Mouse (Mus musculus) CH12.LX (cell line): ENCODE measurements around the gene 1110017D15Rik. TPM values are rescaled to one million over a fixed set of nuclear protein-coding genes. Genes with fewer than 3 reads are reported as not detected.

Source experiments
- DNase-seq: peaks from one replicate; pipeline ENCODE4 v3.0.0-alpha.2; 2013; ENCODE audit errors: extremely low read depth
- H3K27ac ChIP-seq: 2 replicates; pipeline ENCODE4 v1.5.1; 2012; ENCODE audit warnings: low read depth, mild to moderate bottlenecking, control low read depth, moderate library complexity; ENCODE audit not compliant: insufficient read depth
- H3K27me3 ChIP-seq: replicated peaks from 2 replicates; pipeline ENCODE3; 2012; ENCODE audit warnings: inconsistent platforms
- H3K36me3 ChIP-seq, 2 experiments: replicated peaks in 1 of 2; 2 replicates each; pipeline versions ENCODE3 to v1.6.1; 2012; ENCODE audit warnings: inconsistent platforms in 1 of 2, low read length in 1 of 2, mild to moderate bottlenecking in 1 of 2, mixed read lengths in 1 of 2, moderate library complexity in 1 of 2; ENCODE audit not compliant: control insufficient read depth in 1 of 2, insufficient read depth in 1 of 2
- H3K4me1 ChIP-seq, 2 experiments: 2 replicates each; pipeline ENCODE4 v1.6.1; 2012; ENCODE audit warnings: inconsistent platforms in 1 of 2, moderate library complexity in 1 of 2; ENCODE audit not compliant: insufficient read depth in 2 of 2, control insufficient read depth in 1 of 2
- H3K4me2 ChIP-seq: 2 replicates; pipeline ENCODE4 v1.6.1; 2012; ENCODE audit warnings: low read depth, mild to moderate bottlenecking, control low read depth; ENCODE audit not compliant: poor library complexity, insufficient read depth, severe bottlenecking
- H3K4me3 ChIP-seq, 3 experiments: fragments of 150-350 bp in 1 of 3; sonication (generic) in 1 of 3; replicated peaks in 1 of 3; 2 replicates each; pipeline versions ENCODE3 to v1.5.1; 2011 to 2012; ENCODE audit warnings: low read depth in 2 of 3, low read length in 2 of 3, mild to moderate bottlenecking in 2 of 3, moderate library complexity in 2 of 3, control low read depth in 1 of 3, improper control_type of control experiment in 1 of 3, inconsistent platforms in 1 of 3, mixed read lengths in 1 of 3; ENCODE audit not compliant: poor library complexity in 1 of 3
- H3K79me2 ChIP-seq: replicated peaks from 2 replicates; pipeline ENCODE4 v1.6.1; 2012; ENCODE audit warnings: mild to moderate bottlenecking, moderate library complexity; ENCODE audit not compliant: control insufficient read depth, poor library complexity, insufficient read depth, severe bottlenecking; ENCODE audit errors: extremely low read depth
- H3K9ac ChIP-seq: 2 replicates; pipeline ENCODE4 v1.6.1; 2012; ENCODE audit warnings: low read depth, mild to moderate bottlenecking, control low read depth, moderate library complexity; ENCODE audit not compliant: insufficient read depth
- H3K9me3 ChIP-seq: replicated peaks from 2 replicates; pipeline ENCODE3; 2012; ENCODE audit warnings: low read length, inconsistent platforms, mixed read lengths
- CHD2 ChIP-seq: IDR thresholded peaks from 2 replicates; pipeline ENCODE4 v1.6.1; 2011; ENCODE audit warnings: low read length, improper control_type of control experiment
- CTCF ChIP-seq, 2 experiments: IDR thresholded peaks in 1 of 2; conservative IDR thresholded peaks in 1 of 2; 2 replicates each; pipeline ENCODE4 v1.5.1; 2011 to 2012; ENCODE audit warnings: low read depth in 2 of 2, low read length in 2 of 2, improper control_type of control experiment in 1 of 2, inconsistent platforms in 1 of 2, mild to moderate bottlenecking in 1 of 2, moderate library complexity in 1 of 2
- ELF1 ChIP-seq: IDR thresholded peaks from 2 replicates; pipeline ENCODE4 v1.6.1; 2014; ENCODE audit warnings: low read depth, mild to moderate bottlenecking, inconsistent platforms, low read length, improper control_type of control experiment
- EP300 ChIP-seq: IDR thresholded peaks from 2 replicates; pipeline ENCODE4 v1.6.1; 2011; ENCODE audit warnings: low read length, improper control_type of control experiment
- ETS1 ChIP-seq: conservative IDR thresholded peaks from 2 replicates; pipeline ENCODE4 v1.6.1; 2012; ENCODE audit warnings: low read depth, mild to moderate bottlenecking, inconsistent platforms, low read length, improper control_type of control experiment, moderate library complexity
- IRF4 ChIP-seq: IDR thresholded peaks from 2 replicates; pipeline ENCODE4 v1.6.1; 2014; ENCODE audit warnings: low read depth, mild to moderate bottlenecking, inconsistent platforms, low read length, improper control_type of control experiment
- JUN ChIP-seq: IDR thresholded peaks from 2 replicates; pipeline ENCODE4 v1.6.1; 2011; ENCODE audit warnings: low read depth, mild to moderate bottlenecking, low read length, improper control_type of control experiment, moderate library complexity; ENCODE audit not compliant: insufficient read depth
- KAT2A ChIP-seq: IDR thresholded peaks from 2 replicates; pipeline ENCODE4 v1.6.1; 2012; ENCODE audit warnings: low read length, improper control_type of control experiment, inconsistent platforms; ENCODE audit not compliant: insufficient replicate concordance
- MAFK ChIP-seq: IDR thresholded peaks from 2 replicates; pipeline ENCODE4 v1.6.1; 2011; ENCODE audit warnings: low read length, improper control_type of control experiment; ENCODE audit not compliant: insufficient replicate concordance
- MAZ ChIP-seq: IDR thresholded peaks from 2 replicates; pipeline ENCODE4 v1.6.1; 2012; ENCODE audit warnings: low read depth, mild to moderate bottlenecking, inconsistent platforms, low read length, improper control_type of control experiment, moderate library complexity
- MXI1 ChIP-seq: IDR thresholded peaks from 2 replicates; pipeline ENCODE4 v1.6.1; 2011; ENCODE audit warnings: mild to moderate bottlenecking, low read depth, low read length, improper control_type of control experiment
- MYC ChIP-seq: IDR thresholded peaks from 2 replicates; pipeline ENCODE4 v1.6.1; 2011; ENCODE audit warnings: low read depth, mild to moderate bottlenecking, improper control_type of control experiment, low read length
- NELFE ChIP-seq: IDR thresholded peaks from 2 replicates; pipeline ENCODE4 v1.6.1; 2011; ENCODE audit warnings: low read depth, low read length, improper control_type of control experiment
- NRF1 ChIP-seq: IDR thresholded peaks from 2 replicates; pipeline ENCODE4 v1.6.1; 2014; ENCODE audit warnings: low read depth, mild to moderate bottlenecking, inconsistent platforms, low read length, improper control_type of control experiment, moderate library complexity
- POLR2A ChIP-seq: IDR thresholded peaks from 2 replicates; pipeline ENCODE4 v1.6.1; 2011; ENCODE audit warnings: low read depth, mild to moderate bottlenecking, improper control_type of control experiment, low read length
- RAD21 ChIP-seq: IDR thresholded peaks from 2 replicates; pipeline ENCODE4 v1.6.1; 2011; ENCODE audit warnings: low read depth, mild to moderate bottlenecking, low read length, improper control_type of control experiment, moderate library complexity
- RCOR1 ChIP-seq: conservative IDR thresholded peaks from 2 replicates; pipeline ENCODE4 v1.6.1; 2012; ENCODE audit warnings: low read depth, mild to moderate bottlenecking, inconsistent platforms, low read length, improper control_type of control experiment
- SIN3A ChIP-seq: IDR thresholded peaks from 2 replicates; pipeline ENCODE4 v1.6.1; 2012; ENCODE audit warnings: low read length, improper control_type of control experiment, inconsistent platforms
- ZC3H11A ChIP-seq: IDR thresholded peaks from 2 replicates; pipeline ENCODE4 v1.6.1; 2012; ENCODE audit warnings: low read depth, mild to moderate bottlenecking, inconsistent platforms, low read length, improper control_type of control experiment
- ZKSCAN1 ChIP-seq: IDR thresholded peaks from 2 replicates; pipeline ENCODE4 v1.6.1; 2012; ENCODE audit warnings: low read depth, inconsistent platforms, low read length, improper control_type of control experiment, borderline replicate concordance
- ZNF384 ChIP-seq: IDR thresholded peaks from 2 replicates; pipeline ENCODE4 v1.6.1; 2012; ENCODE audit warnings: low read depth, low read length, improper control_type of control experiment, inconsistent platforms
- dilution Hi-C: fragments of 300-500 bp; cut with MboI; formaldehyde crosslinking; loops from 2 replicates; pipeline ENCODE4 v1.14.3; 2020; ENCODE audit warnings: low sequenced_read_pairs; ENCODE audit not compliant: extremely low pct_unique_long_range_greater_than_20kb, extremely low pct_ligation_motif_present
- in situ Hi-C: fragments of 300-500 bp; cut with MboI; formaldehyde crosslinking; loops from 3 replicates; pipeline ENCODE4 v1.14.3; 2019; ENCODE audit warnings: low sequenced_read_pairs, low pct_ligation_motif_present, low pct_unique_long_range_greater_than_20kb, mixed read lengths
- polyA plus RNA-seq: library from polyadenylated mRNA; unstranded; fragments of >175 nt; gene quantifications from 2 replicates; pipeline ENCODE4 v1.2.1, GENCODE M21; 2012; ENCODE audit warnings: low read depth; ENCODE audit not compliant: insufficient read length
- total RNA-seq, 2 experiments: library from RNA; depleted of rRNA; stranded (reverse); fragments of 300-350 nt in 1 of 2; fragments of >200 nt in 1 of 2; gene quantifications; 2 replicates each; pipeline ENCODE4 v1.2.3; 2012 to 2014

1110017D15Rik gene
- total and polyA plus RNA-seq, 3 experiments = not detected

DNA sequence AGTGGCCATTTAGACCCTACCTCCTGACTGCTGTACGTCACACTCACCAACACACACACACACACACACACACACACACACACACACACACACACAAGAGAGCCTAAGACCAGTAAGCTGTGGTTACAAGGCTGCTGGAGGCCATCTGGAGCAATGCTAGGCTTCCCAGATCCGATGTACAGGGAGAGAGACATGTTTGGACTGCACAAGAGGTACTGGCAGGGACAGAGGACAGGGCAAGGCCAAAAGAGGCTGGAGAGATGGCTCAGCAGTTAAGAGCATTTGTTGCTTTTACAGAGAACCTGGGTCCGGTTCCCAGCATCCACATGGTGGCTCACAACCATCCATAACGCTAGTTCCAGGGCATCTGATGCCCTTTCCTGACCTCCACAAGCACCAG, 22.1 kb downstream of the 1110017D15Rik start:
- no peak overlapping the region for H3K4me3 ChIP-seq
- H3K4me1 ChIP-seq = no peaks in the 10 kb centered on the region
- DNase-seq = no peak
- H3K79me2 ChIP-seq = no peaks in the 10 kb centered on the region
- peaks cover 14% of the 10 kb centered on the region for H3K9me3 ChIP-seq
- no peak overlapping the region for H3K4me2 ChIP-seq
- TF ChIP-seq POLR2A (no peak), CHD2 (no peak), CTCF (conservative IDR thresholded peaks at IDR 0.05 in 1 of 2, IDR thresholded peaks at IDR 0.05 in 1 of 2; ENCODE audit: low read depth in 2 of 2, low read length in 2 of 2) (no peak), ETS1 (no peak), MXI1 (no peak), MYC (no peak), ZNF384 (no peak), SIN3A (no peak), RAD21 (no peak), MAFK (no peak), JUN (no peak), ZC3H11A (no peak), NRF1 (no peak), RCOR1 (no peak), NELFE (no peak), IRF4 (no peak), EP300 (no peak)
- H3K27me3 ChIP-seq = peaks cover 20% of the 10 kb centered on the region
- H3K27ac ChIP-seq = no peak overlapping the region
- H3K36me3 ChIP-seq = no peaks in the 10 kb centered on the region
- no peak overlapping the region for H3K9ac ChIP-seq
- in situ Hi-C loops (no loop called here), dilution Hi-C loops (no loop called here)

DNA sequence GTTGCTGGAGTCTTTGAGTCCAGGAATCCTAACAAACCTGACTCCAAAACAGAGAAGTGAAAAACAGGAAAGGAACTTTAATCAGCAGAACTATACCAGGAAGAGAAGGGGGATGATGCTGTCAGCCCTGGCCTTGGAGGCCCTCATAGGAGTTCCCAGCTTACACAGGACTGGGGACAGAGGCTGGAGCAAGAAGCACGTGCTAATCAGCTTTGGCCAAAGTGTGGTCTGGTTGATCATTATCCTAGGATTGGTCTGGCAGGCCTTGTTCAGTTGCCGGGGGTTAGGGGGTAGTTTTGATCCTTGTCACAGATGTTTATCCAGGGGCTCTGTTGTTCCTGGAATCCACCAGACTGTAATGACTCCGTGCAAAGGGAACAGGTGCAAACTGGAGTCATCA, 22.8 kb downstream of the 1110017D15Rik start:
- no peak for DNase-seq
- Histone ChIP-seq H3K4me3 (no peak overlapping the region), H3K4me2 (no peak overlapping the region), H3K27me3 (peaks cover 19% of the 10 kb centered on the region), H3K9ac (no peak overlapping the region), H3K27ac (no peak overlapping the region), H3K4me1 (no peaks in the 10 kb centered on the region), H3K36me3 (no peaks in the 10 kb centered on the region), H3K79me2 (no peaks in the 10 kb centered on the region), H3K9me3 (peaks cover 14% of the 10 kb centered on the region)
- dilution Hi-C loops = no loop called here
- TF ChIP-seq MAZ (no peak), MXI1 (no peak), ELF1 (no peak), ZKSCAN1 (no peak), ETS1 (no peak), KAT2A (no peak)
- in situ Hi-C loops = no loop called here
